Mouse (Mus musculus): ENCODE data around the gene Keap1.

DNA sequence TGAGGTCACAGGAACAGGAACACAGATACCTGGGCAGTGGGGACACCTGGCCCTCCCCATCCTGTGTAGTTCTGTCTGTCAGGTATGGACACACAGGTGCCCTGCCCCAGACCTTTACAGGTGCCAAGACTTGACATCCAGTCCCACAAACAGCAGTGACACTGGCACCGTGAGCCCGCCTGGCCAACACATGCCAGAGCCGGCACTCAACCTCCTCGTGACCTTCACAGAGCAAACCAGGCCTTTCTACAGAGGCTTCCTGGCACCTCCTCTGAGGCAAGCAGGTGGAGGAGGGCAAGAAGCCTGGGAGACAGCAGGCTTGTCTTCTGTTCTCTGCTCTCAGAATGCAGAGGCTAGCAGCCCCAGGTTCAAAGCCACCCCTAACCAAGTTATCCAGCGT lies 53.7 kb downstream of the Keap1 start:
- TF ChIP-seq CTCF (IDR thresholded peaks at IDR 0.05; ENCODE audit: insufficient read depth, low read depth, low read length), result no peak
- no peak for TF ChIP-seq POLR2A (IDR thresholded peaks at IDR 0.05; ENCODE audit: insufficient read depth, low read depth, low read length)

All from olfactory bulb, adult 2 months (tissue).